Comparison of ENCODE assay signal across 8 mouse cellular contexts in the genomic region with DNA sequence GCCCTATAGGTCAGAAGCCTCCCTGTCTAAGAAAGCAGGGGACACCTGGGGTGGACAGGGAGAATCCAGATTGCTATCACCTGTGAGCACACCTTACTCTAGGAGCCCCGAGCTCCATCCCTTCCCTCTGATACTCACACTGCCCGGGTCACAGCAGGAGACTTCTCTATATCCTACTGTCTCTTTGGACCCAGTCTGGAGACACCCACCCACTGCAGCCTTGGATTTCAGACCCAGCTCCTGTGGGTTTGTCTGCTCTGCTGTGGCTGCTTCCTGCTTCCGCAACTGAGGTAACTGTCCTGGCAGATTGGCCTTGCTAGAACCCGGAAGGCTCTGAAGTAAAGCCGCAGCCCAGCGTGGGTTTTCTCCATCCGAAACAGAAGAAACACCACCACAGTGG. TPM values are rescaled to one million over a fixed set of nuclear protein-coding genes. Genes with fewer than 3 reads are reported as not detected.
DNase-seq lines count a peak whose midpoint lies in the region; ATAC-seq and TF ChIP-seq lines count a peak whose summit lies in the region.

No protein-coding gene starts in this region.

- H3K79me2 ChIP-seq in heart, adult 2 months (replicated peaks; ENCODE audit: control insufficient read depth, insufficient read depth, low read length), result no peaks in the 10 kb centered on the region; the same call in 1 of the 2 replicates
- no peaks in the 10 kb centered on the region for H3K79me2 ChIP-seq in myocyte (ENCODE audit: control insufficient read depth, insufficient read depth)

- peak overlapping the region; percentile 70 for H3K9ac ChIP-seq in heart, adult 2 months (ENCODE audit: low read depth, low read length)

- H3K27me3 ChIP-seq in heart, adult 2 months (ENCODE audit: control insufficient read depth, insufficient read depth, low read length), result no peaks in the 10 kb centered on the region
- H3K27me3 ChIP-seq in heart, embryonic 10.5 days (ENCODE audit: insufficient read depth, poor library complexity, severe bottlenecking), result peaks cover 45% of the 10 kb centered on the region
- no peaks in the 10 kb centered on the region for H3K27me3 ChIP-seq in myocyte (ENCODE audit: control insufficient read depth, insufficient read depth, insufficient read length)

- peaks cover 15% of the 10 kb centered on the region for H3K4me1 ChIP-seq in heart, adult 2 months (ENCODE audit: control insufficient read depth, insufficient read depth, low read length)
- peaks cover 26% of the 10 kb centered on the region for H3K4me1 ChIP-seq in heart, embryonic 10.5 days

- no peak overlapping the region for H3ac ChIP-seq in myocyte (ENCODE audit: control insufficient read depth, insufficient read length)

- TF ChIP-seq CTCF in heart, adult 2 months (IDR thresholded peaks at IDR 0.05), result no peak

- H3K4me2 ChIP-seq in myocyte (ENCODE audit: low read depth), result peak overlapping the region; percentile 86

- H3K9me3 ChIP-seq in heart, embryonic 10.5 days, result no peaks in the 10 kb centered on the region

- TF ChIP-seq POLR2A in heart, adult 2 months (IDR thresholded peaks at IDR 0.05; ENCODE audit: insufficient read depth, low read depth, low read length), result no peak
- TF ChIP-seq POLR2A in myocyte (IDR thresholded peaks at IDR 0.05; ENCODE audit: insufficient read length, low read depth), result no peak

- 43% methylated on average over 7 of the region's 7 CpGs for WGBS in heart, adult 2 months
- WGBS in heart, embryonic 10.5 days, result 68% methylated on average over 7 of the region's 7 CpGs

- H3K27ac ChIP-seq in heart, adult 2 months, result peak overlapping the region; percentile 48
- H3K27ac ChIP-seq in heart, embryonic 10.5 days, result no peak overlapping the region

- DNase-seq in heart, adult 2 months, result peak; percentile 13 to 34
- DNase-seq in heart, adult 8-10 months (ENCODE audit: low spot score), result no peak
- DNase-seq in heart, embryonic 10.5 days (ENCODE audit: low spot score), result no peak
- DNase-seq in kidney, postnatal 10 days, result peak; percentile 40
- DNase-seq in spleen, postnatal 4 days (ENCODE audit: low spot score in 2 of 2), result no peak

- intact Hi-C loops in heart, adult 2 months (cut with DNase I), result loop anchor here (2.0 kb wide), 1 partner anchor 37 kb away; no protein-coding TSS in a partner anchor

- no peaks in the 10 kb centered on the region for H3K36me3 ChIP-seq in heart, adult 2 months (ENCODE audit: control insufficient read depth, insufficient read depth, low read length)
- no peaks in the 10 kb centered on the region for H3K36me3 ChIP-seq in heart, embryonic 10.5 days
- H3K36me3 ChIP-seq in myocyte (ENCODE audit: control insufficient read depth, insufficient read depth), result no peaks in the 10 kb centered on the region

- ATAC-seq in activated CD4-positive, CD25-positive, alpha-beta regulatory T cell, adult 4 months, result no peak
- no peak for ATAC-seq in inflammation-experienced regulatory T-cells, adult 6 months

- H3K4me3 ChIP-seq in heart, adult 2 months, result peak overlapping the region; percentile 67
- H3K4me3 ChIP-seq in heart, embryonic 10.5 days, result peak overlapping the region; percentile 66
- peak overlapping the region; percentile 30 for H3K4me3 ChIP-seq in myocyte

- TF ChIP-seq EP300 in heart, adult 2 months (IDR thresholded peaks at IDR 0.05; ENCODE audit: insufficient read depth, low read depth, low read length), result no peak

TF ChIP-seq in myocyte, 11 proteins besides CTCF, POLR2A, EP300 and RAD21:
- TF ChIP-seq TCF3 (IDR thresholded peaks at IDR 0.05; ENCODE audit: insufficient read length, low read depth) (no peak), TCF12 (IDR thresholded peaks at IDR 0.05; ENCODE audit: insufficient read depth, poor library complexity, severe bottlenecking) (no peak), MYOD1 (IDR thresholded peaks at IDR 0.05; ENCODE audit: control insufficient read depth in 1 of 3, insufficient read length in 2 of 3, low read depth in 2 of 3) (no peak), POLR2AphosphoS2 (IDR thresholded peaks at IDR 0.05; ENCODE audit: insufficient read length, low read depth) (no peak), E2F4 (IDR thresholded peaks at IDR 0.05; ENCODE audit: insufficient read depth) (no peak), MAX (IDR thresholded peaks at IDR 0.05; ENCODE audit: low read depth) (no peak), CEBPB (IDR thresholded peaks at IDR 0.05; ENCODE audit: insufficient read depth, poor library complexity, severe bottlenecking) (no peak), MYOG (IDR thresholded peaks at IDR 0.05; ENCODE audit: control insufficient read depth in 1 of 3, insufficient read depth in 1 of 3, insufficient read length in 2 of 3, low read depth in 2 of 3) (no peak), USF1 (IDR thresholded peaks at IDR 0.05; ENCODE audit: low read depth) (no peak), REST (IDR thresholded peaks at IDR 0.05; ENCODE audit: insufficient read depth, insufficient read length) (no peak), SRF (IDR thresholded peaks at IDR 0.05; ENCODE audit: control insufficient read depth, insufficient read length, low read depth) (no peak)

RNA-seq across cellular contexts. Expression of gene Galnt18, which starts 1.6 kb away (rescaled TPM):
- 10 to 100 TPM; 11.4 to 13.6 TPM for total RNA-seq in heart, adult 2 months (2021)
- 12.1 and 16.6 TPM in 2 replicates for polyA plus RNA-seq in heart, adult 2 months (2012; rRNA removed)
- 10 to 100 TPM in 2 of 4 experiments, 1 to 10 TPM in 2; 7.4 to 10.8 (median 9.5) TPM for total RNA-seq in heart, adult 8-10 months (2022)
- 5.4 and 8.2 TPM in 2 replicates for polyA plus RNA-seq in heart, embryonic 10.5 days (2016; fragmentation: Nextera tagmentation; extraction: Ambion mirVana)
- 16.4 TPM for polyA plus RNA-seq in myocyte (2012; fragmentation: generic; extraction: Trizol)
- polyA plus RNA-seq in activated CD4-positive, CD25-positive, alpha-beta regulatory T cell, adult 4 months (2017; shearing (Covaris generic)), result not detected
- polyA plus RNA-seq in inflammation-experienced regulatory T-cells, adult 6 months (2017; shearing (Covaris generic)), result not detected

Comparison
In these comparisons a context has a peak if more than half of its experiments do, and no peak if none do; other contexts are left out.
1. DNase-seq: peak in heart, adult 2 months (2 of 2) and kidney, postnatal 10 days (single experiment); none in heart, adult 8-10 months (single experiment), heart, embryonic 10.5 days (single experiment) and spleen, postnatal 4 days (0 of 2).
2. Peak in every context shown above with its lines, with median percentiles within 50 percentile points of each other: H3K4me3 ChIP-seq.